Mouse (Mus musculus) C3H10T1/2 (cell line): ENCODE measurements around the gene Gjd3. TPM values are rescaled to one million over a fixed set of nuclear protein-coding genes. Genes with fewer than 3 reads are reported as not detected.

ENCODE experiments used
- polyA plus RNA-seq, 2 experiments: library from polyadenylated mRNA; unstranded; fragments of >200 nt; fragmentation: generic; extraction: Trizol; gene quantifications; one replicate each; pipeline ENCODE4 v1.2.1; 2012; ENCODE audit warnings: missing spikeins in 2 of 2

The Gjd3 gene
- not detected for polyA plus RNA-seq

DNA sequence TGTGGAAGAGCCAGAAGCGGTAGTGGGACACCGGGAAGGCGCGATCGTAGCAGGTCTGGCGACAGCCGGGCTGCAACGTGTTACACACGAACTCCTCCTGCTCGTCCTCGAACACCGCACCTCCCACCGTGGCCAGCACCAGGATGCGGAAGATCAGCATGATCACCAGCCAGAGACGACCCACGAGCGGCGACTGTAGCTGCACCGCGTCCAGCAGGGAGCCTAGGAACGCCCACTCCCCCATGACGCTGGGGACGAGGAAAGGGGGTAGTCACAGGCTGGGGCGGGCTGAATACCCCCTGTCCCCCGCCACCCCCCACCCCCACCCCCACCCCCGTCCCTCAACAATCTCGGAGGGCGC is at the start of gene Gjd3:
TSS of gene Gjd3 (minus strand) at position 244 of the 361 bp plus-strand sequence.

DNA sequence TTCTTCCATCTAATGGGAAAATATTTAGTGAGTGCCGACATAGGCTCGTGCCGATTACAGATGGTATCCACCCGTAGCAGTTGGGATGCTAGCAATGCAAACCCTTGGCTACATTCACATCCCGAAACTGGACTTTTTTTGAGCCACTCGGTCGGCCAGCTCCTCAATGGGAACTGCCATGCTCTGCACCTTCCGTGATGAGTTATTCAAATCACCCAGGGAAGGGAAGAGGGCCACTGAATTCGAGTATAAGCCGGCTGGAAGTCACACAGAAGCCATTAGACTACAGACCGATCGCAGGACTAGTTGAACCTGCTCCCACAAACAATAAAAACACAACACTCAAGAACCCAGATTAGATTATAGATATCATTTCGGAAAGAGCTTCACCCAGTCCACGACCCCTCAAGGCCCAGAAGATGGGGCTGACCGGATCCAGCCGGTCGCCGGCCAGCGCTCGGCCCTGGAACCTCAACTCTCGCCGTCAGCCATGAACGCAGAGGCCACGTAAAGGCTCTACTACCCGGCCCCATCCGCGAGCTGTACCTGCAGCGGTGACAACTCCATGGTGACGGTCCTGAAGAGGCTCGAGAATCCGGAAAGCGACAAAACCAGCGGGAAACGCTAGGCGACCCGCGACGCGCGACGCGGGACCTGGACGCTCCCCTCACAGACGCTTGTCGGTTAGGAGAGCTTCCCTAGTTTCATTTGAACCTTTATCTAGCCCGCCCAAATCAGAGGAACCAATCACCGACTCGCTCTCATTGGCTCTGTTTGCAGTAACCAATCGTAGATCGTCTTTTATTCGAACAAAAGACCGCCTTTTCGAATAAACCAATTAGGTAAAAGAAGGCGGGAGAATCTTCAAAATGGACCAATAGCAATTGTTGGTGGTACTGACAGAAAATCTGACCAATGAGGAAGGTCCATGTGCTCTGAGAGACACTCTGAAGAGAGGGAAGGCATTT is 41.0 kb upstream of the Gjd3 start, which contains the start of gene Top2a:
TSS of gene Top2a (minus strand) at position 690 of the 968 bp plus-strand sequence.

Other genes with a start within 250 kb of the Gjd3 start
- gene Thra, start 242.4 kb downstream of the Gjd3 start, polyA plus RNA-seq, result 100 to 1,000 TPM in 1 of 2 experiments, 10 to 100 TPM in 1; 52.9 to 416 TPM
- 10 to 100 TPM; 16.1 to 18.8 TPM for gene Nr1d1, start 207.7 kb downstream of the Gjd3 start, polyA plus RNA-seq
- gene Msl1, start 187.5 kb downstream of the Gjd3 start, polyA plus RNA-seq, result 10 to 100 TPM; 31.2 to 53.1 TPM
- 10 to 100 TPM; 16.1 to 33.3 TPM for gene Casc3, start 178.1 kb downstream of the Gjd3 start, polyA plus RNA-seq
- gene Rapgefl1, start 146.2 kb downstream of the Gjd3 start, polyA plus RNA-seq, result 1 to 10 TPM in 1 of 2 experiments, under 1 TPM in 1; 0.44 to 6.3 TPM
- gene Wipf2, start 119.4 kb downstream of the Gjd3 start, polyA plus RNA-seq, result 1 to 10 TPM; 3.4 to 9.8 TPM
- gene Cdc6, start 75.2 kb downstream of the Gjd3 start, polyA plus RNA-seq, result 10 to 100 TPM in 1 of 2 experiments, 1 to 10 TPM in 1; 4.0 to 18.7 TPM
- gene Rara, start 55.2 kb downstream of the Gjd3 start, polyA plus RNA-seq, result 10 to 100 TPM; 19.3 to 99.6 TPM
- 100 to 1,000 TPM in 1 of 2 experiments, 10 to 100 TPM in 1; 17.3 to 118 TPM for gene Top2a, start 41.2 kb upstream of the Gjd3 start, polyA plus RNA-seq
- 10 to 100 TPM; 13.4 to 37.0 TPM for gene Igfbp4, start 58.2 kb upstream of the Gjd3 start, polyA plus RNA-seq
- under 1 TPM; 0.53 to 0.72 TPM for gene Tns4, start 106.3 kb upstream of the Gjd3 start, polyA plus RNA-seq
- under 1 TPM; 0.04 to 0.24 TPM for gene Ccr7, start 172.1 kb upstream of the Gjd3 start, polyA plus RNA-seq
- 100 to 1,000 TPM in 1 of 2 experiments, 10 to 100 TPM in 1; 51.1 to 137 TPM for gene Smarce1, start 248.0 kb upstream of the Gjd3 start, polyA plus RNA-seq